Mouse (Mus musculus) midbrain, embryonic 15.5 days (tissue): ENCODE data around the gene Armh2. TPM values are rescaled to one million over a fixed set of nuclear protein-coding genes. Genes with fewer than 3 reads are reported as not detected.
"Not testable (repeated sequence)": the region's sequence is repeated elsewhere in the genome, so short reads cannot be mapped to it uniquely, and the experiment has no call there.

Source experiments
- ATAC-seq: fragments of 200-750 bp; cut with Nextera tagmentation; replicated peaks from 2 replicates; pipeline ENCODE4 v1.8.0; 2017; ENCODE audit warnings: moderate TSS enrichment
- H3K27ac ChIP-seq: fragments of 300-500 bp; sonication (generic); 2 replicates; pipeline ENCODE4 v1.5.1; 2015; ENCODE audit warnings: mild to moderate bottlenecking, inconsistent platforms
- H3K27me3 ChIP-seq: fragments of 300-500 bp; sonication (generic); replicated peaks from 2 replicates; pipeline ENCODE4 v1.6.1; 2015; ENCODE audit warnings: inconsistent platforms
- H3K36me3 ChIP-seq: fragments of 300-500 bp; sonication (generic); replicated peaks from 2 replicates; pipeline ENCODE4 v1.6.1; 2015; ENCODE audit warnings: inconsistent platforms
- H3K4me1 ChIP-seq: fragments of 300-500 bp; sonication (generic); 2 replicates; pipeline ENCODE4 v1.6.1; 2015; ENCODE audit warnings: inconsistent platforms
- H3K4me2 ChIP-seq: fragments of 300-500 bp; sonication (generic); 2 replicates; pipeline ENCODE4 v1.6.1; 2015; ENCODE audit warnings: inconsistent platforms, mild to moderate bottlenecking, moderate library complexity
- H3K4me3 ChIP-seq: fragments of 300-500 bp; sonication (generic); 2 replicates; pipeline ENCODE4 v1.5.1; 2015; ENCODE audit warnings: mild to moderate bottlenecking, inconsistent platforms
- H3K9ac ChIP-seq: fragments of 300-500 bp; sonication (generic); 2 replicates; pipeline ENCODE4 v1.6.1; 2015; ENCODE audit warnings: mild to moderate bottlenecking, inconsistent platforms
- H3K9me3 ChIP-seq: fragments of 300-500 bp; sonication (generic); 2 replicates; pipeline ENCODE4 v1.6.1; 2016; ENCODE audit warnings: inconsistent platforms
- WGBS: fragments of 180-500 bp; shearing (Covaris S2); methylation state at CpG from one replicate; pipeline ENCODE4 v1.1.7; 2015; ENCODE audit warnings: mixed read lengths; 5-methylcytosine and 5-hydroxymethylcytosine counted together
- polyA plus RNA-seq: library from polyadenylated mRNA; unstranded; fragments of >200 nt; fragmentation: Nextera tagmentation; extraction: Ambion mirVana; gene quantifications from 2 replicates; pipeline ENCODE4 v1.2.1, GENCODE M21; 2015

The Armh2 gene
- polyA plus RNA-seq, 1 experiment from 2014 or later = 0.19 TPM

- Histone ChIP-seq H3K27ac (no peak overlapping the region), H3K9ac (no peak overlapping the region), H3K9me3 (no peaks in the 10 kb centered on the region), H3K4me2 (peak overlapping the region; percentile 63; the same call in 1 of the 2 replicates), H3K27me3 (no peaks in the 10 kb centered on the region), H3K4me3 (0 out of 2 replicates have a peak overlapping the region, but pooled peaks have one; percentile 88), H3K4me1 (peaks cover 5% of the 10 kb centered on the region), H3K36me3 (no peaks in the 10 kb centered on the region)
- 68% methylated on average over 5 of the region's 5 CpGs for WGBS
- no peak for ATAC-seq
Observed at GRCm38 (mm10) chr13:24760351-24760870, 19.4 kb downstream of the Armh2 start.

- ATAC-seq = no peak
- Histone ChIP-seq H3K36me3 (no peaks in the 10 kb centered on the region), H3K4me3 (peak overlapping the region; percentile 88), H3K27ac (no peak overlapping the region), H3K9ac (0 out of 2 replicates have a peak overlapping the region, but pooled peaks have one; percentile 21), H3K27me3 (no peaks in the 10 kb centered on the region), H3K4me1 (peaks cover 5% of the 10 kb centered on the region), H3K9me3 (no peaks in the 10 kb centered on the region), H3K4me2 (peak overlapping the region; percentile 63)
- 7% methylated on average over 10 of the region's 10 CpGs for WGBS
Observed at GRCm38 (mm10) chr13:24761083-24761402, 20.0 kb downstream of the Armh2 start.

DNA sequence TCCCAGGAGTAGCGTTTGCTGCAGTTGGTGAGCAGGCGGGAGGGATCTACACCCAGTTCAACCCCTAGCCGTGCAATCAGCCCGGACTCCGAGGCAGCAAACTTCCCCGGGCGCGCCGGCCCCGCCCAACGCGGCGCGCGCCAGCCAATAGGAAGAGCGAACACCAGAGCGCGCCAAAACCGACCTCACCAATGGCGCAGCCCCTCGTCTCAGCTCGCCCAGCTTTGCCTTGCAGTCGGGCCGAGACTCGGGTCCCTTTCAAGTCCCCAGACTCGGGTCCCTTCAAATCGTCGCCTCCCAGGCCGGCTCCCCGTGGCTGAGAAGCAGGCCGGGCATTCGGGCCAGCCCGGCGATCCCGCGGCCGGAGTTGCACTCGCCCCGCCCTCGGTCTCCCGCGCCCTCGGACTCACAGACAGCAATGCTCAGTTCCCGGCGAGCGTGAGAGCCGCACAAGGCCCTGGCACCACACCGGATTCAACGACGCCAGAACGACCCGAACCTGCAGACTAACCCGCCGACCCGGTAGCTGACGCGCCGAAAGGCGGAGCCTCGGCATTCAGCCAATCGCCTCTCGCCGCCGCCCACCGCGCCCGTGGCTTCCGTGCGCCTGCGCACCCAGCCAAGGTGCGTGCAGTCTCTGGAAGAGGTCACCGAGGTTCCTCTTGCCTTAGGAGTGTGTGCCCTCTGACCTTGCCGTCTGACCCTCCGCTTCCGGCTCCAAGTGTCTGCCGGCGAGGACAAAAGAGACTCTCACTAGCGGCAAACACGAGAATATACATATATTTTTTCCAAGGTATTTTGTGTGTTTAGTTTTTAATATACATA is 20.6 kb downstream of the Armh2 start, which contains the start of gene Gmnn:
Gene Gmnn, minus strand, starts transcription at position 521 of the 825 bp plus-strand sequence.
- peak; percentile 98 for ATAC-seq
- H3K27me3 ChIP-seq = no peaks in the 10 kb centered on the region
- WGBS = under 1% methylated on average over 78 of the region's 79 CpGs
- H3K27ac ChIP-seq = peak within 1 kb of the TSS; percentile 65
- peak within 1 kb of the TSS; percentile 63 for H3K4me2 ChIP-seq
- peaks cover 5% of the 10 kb centered on the region for H3K4me1 ChIP-seq
- peak within 1 kb of the TSS; percentile 88 for H3K4me3 ChIP-seq
- H3K9ac ChIP-seq = peak within 1 kb of the TSS; percentile 52
- no peaks in the 10 kb centered on the region for H3K36me3 ChIP-seq
- no peaks in the 10 kb centered on the region for H3K9me3 ChIP-seq

DNA sequence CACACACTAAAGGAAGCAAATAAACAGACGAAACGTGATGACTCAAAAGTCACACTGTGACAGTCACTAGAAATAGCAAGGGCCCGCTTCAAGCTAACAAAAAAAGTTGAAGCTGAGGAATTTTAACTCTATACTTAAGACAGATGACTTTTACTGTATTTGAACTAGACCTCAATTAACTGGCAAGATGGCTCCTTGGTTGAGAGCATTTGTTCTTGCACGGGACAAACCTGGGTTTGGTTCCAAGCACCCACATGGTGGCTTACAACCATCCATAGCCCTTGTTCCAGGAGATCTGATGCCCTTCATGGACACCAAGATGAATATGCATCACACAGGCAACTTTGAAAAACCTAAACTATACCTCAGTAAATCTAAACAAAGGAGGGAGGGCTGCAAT is 21.2 kb downstream of the Armh2 start:
- ATAC-seq = no peak; the same call in 1 of the 2 replicates
- H3K9ac ChIP-seq = 0 out of 2 replicates have a peak overlapping the region, but pooled peaks have one; percentile 52
- 41% methylated on average over 4 of the region's 4 CpGs for WGBS

GRCm38 (mm10) chr13:24767809-24768208 is 26.8 kb downstream of the Armh2 start:
- not testable (repeated sequence) for ATAC-seq, H3K9me3 ChIP-seq, H3K4me2 ChIP-seq, H3K9ac ChIP-seq, H3K27me3 ChIP-seq, H3K27ac ChIP-seq, H3K36me3 ChIP-seq, H3K4me1 ChIP-seq, H3K4me3 ChIP-seq
- WGBS = 75% methylated on average over 4 of the region's 4 CpGs

More for the DNA sequence above, 21.2 kb downstream of the Armh2 start:
- Histone ChIP-seq H3K27ac (no peak overlapping the region), H3K27me3 (no peaks in the 10 kb centered on the region), H3K4me2 (peak overlapping the region; percentile 63), H3K9me3 (no peaks in the 10 kb centered on the region), H3K4me3 (peak overlapping the region; percentile 88), H3K4me1 (peaks cover 5% of the 10 kb centered on the region), H3K36me3 (no peaks in the 10 kb centered on the region)

GRCm38 (mm10) chr13:24771482-24771881 is 30.4 kb downstream of the Armh2 start:
- H3K4me1 ChIP-seq, H3K4me3 ChIP-seq, H3K4me2 ChIP-seq, H3K27me3 ChIP-seq, H3K36me3 ChIP-seq, H3K9me3 ChIP-seq, H3K9ac ChIP-seq, ATAC-seq, H3K27ac ChIP-seq: not testable (repeated sequence)
- WGBS = 95% methylated on average over 10 of the region's 10 CpGs

DNA sequence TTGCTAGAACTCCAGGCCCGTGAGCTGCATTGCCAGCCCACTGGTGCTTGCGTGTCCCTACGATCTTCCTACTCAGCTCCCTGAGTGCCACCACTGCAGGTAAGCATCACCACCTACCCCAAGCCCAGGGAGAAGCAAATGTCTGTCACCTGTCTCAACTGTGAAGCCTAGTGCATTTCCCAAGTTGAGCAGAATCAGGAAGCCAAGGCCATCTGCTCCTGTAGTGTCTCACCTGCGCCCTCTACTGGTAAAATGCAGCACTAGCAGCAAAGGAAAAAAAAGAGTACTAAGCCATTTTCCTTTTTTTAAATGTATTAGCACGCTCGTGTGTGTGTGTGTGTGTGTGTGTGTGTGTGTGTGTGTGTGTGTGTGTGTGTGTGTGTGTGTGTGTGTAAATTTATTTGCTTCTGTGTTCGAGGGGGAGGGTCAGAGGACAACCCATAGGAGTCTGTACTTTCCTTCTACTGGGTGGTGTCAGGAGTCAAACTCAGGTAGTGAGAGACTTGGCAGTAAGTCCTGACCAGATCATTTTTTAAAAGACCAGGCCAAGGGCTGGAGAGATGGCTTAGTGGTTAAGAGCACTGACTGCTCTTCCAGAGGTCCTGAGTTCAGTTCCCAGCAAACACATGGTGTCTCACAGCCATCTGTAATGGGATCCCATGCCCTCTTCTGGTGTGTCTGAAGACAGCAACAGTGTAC is 35.3 kb downstream of the Armh2 start:
- no peak overlapping the region for H3K4me2 ChIP-seq
- no peak overlapping the region for H3K27ac ChIP-seq
- H3K36me3 ChIP-seq = no peaks in the 10 kb centered on the region
- no peaks in the 10 kb centered on the region for H3K27me3 ChIP-seq
- H3K9ac ChIP-seq = no peak overlapping the region
- ATAC-seq = no peak
- H3K9me3 ChIP-seq = no peaks in the 10 kb centered on the region
- 46% methylated on average over 7 of the region's 7 CpGs for WGBS
- H3K4me1 ChIP-seq = no peaks in the 10 kb centered on the region
- H3K4me3 ChIP-seq = no peak overlapping the region

DNA sequence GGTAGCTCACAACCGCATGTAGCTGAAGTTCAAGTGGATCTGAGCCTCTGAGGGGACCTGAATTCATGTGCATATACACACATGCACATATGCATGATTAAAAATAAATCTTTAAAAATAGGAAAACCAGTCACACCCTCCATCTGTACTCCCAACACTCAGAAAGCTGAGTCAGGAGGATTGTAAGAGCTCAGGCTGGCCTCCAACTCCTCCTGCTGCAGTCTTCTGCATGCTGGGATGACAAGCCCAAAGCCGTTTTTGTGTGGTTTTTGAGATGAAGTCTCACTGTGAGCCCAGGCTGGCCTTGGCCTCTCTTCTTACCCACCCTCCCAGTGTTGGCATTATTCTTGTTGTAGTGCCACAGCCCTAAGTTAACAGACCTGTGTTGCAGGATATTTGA is 37.0 kb downstream of the Armh2 start:
- Histone ChIP-seq H3K4me2 (no peak overlapping the region), H3K4me1 (no peaks in the 10 kb centered on the region), H3K4me3 (no peak overlapping the region), H3K9ac (no peak overlapping the region), H3K36me3 (no peaks in the 10 kb centered on the region), H3K27me3 (no peaks in the 10 kb centered on the region), H3K9me3 (no peaks in the 10 kb centered on the region), H3K27ac (no peak overlapping the region)
- no peak for ATAC-seq
- WGBS = 89% methylated on average over 2 of the region's 2 CpGs

- H3K4me3 ChIP-seq = no peak overlapping the region
- H3K27me3 ChIP-seq = no peaks in the 10 kb centered on the region
- 89% methylated on average over 8 of the region's 8 CpGs for WGBS
- no peaks in the 10 kb centered on the region for H3K4me1 ChIP-seq
- H3K9ac ChIP-seq = no peak overlapping the region
- H3K36me3 ChIP-seq = no peaks in the 10 kb centered on the region
- H3K9me3 ChIP-seq = no peaks in the 10 kb centered on the region
- H3K4me2 ChIP-seq = no peak overlapping the region
- no peak for ATAC-seq
- H3K27ac ChIP-seq = no peak overlapping the region
Observed at GRCm38 (mm10) chr13:24778706-24779380, 37.8 kb downstream of the Armh2 start.

GRCm38 (mm10) chr13:24781916-24782315 is 40.9 kb downstream of the Armh2 start:
- no peak for ATAC-seq
- no peaks in the 10 kb centered on the region for H3K36me3 ChIP-seq
- H3K4me1 ChIP-seq = no peaks in the 10 kb centered on the region
- H3K4me2 ChIP-seq = no peak overlapping the region
- no peak overlapping the region for H3K4me3 ChIP-seq
- 55% methylated on average over 5 of the region's 5 CpGs for WGBS
- no peak overlapping the region for H3K9ac ChIP-seq
- no peaks in the 10 kb centered on the region for H3K9me3 ChIP-seq
- H3K27ac ChIP-seq = no peak overlapping the region
- H3K27me3 ChIP-seq = no peaks in the 10 kb centered on the region

DNA sequence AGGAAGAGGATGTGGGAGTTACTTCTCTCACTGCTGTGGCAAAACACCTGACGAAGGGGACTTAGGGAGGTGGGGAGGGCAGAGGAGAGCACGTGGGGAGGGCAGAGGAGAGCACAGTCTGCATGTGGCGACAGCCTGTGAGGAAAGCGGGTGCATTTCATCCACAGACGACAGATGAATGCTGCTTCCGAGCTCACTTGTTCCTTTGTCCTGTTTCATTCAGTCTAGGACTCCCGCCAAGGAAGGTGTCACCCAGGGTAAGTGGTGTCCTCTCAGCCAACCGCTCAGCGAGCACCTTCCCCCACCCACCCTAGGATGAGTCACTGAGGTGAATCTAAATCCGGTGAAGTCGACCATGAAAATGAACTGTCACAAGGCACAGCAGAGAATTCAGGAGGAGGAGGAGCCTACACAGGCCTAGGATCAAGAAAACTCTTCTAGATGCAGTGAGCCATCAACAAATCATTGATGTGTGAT is 45.0 kb downstream of the Armh2 start:
- H3K9me3 ChIP-seq = no peaks in the 10 kb centered on the region
- H3K27ac ChIP-seq = no peak overlapping the region
- H3K9ac ChIP-seq = no peak overlapping the region
- H3K36me3 ChIP-seq = no peaks in the 10 kb centered on the region
- no peak overlapping the region for H3K4me2 ChIP-seq
- H3K4me1 ChIP-seq = no peaks in the 10 kb centered on the region
- H3K4me3 ChIP-seq = no peak overlapping the region
- 37% methylated on average over 11 of the region's 11 CpGs for WGBS
- no peaks in the 10 kb centered on the region for H3K27me3 ChIP-seq
- ATAC-seq = no peak; the same call in 1 of the 2 replicates

GRCm38 (mm10) chr13:24787477-24787876 is 46.4 kb downstream of the Armh2 start:
- Histone ChIP-seq H3K4me3 (no peak overlapping the region), H3K9ac (no peak overlapping the region), H3K4me1 (no peaks in the 10 kb centered on the region), H3K36me3 (no peaks in the 10 kb centered on the region), H3K9me3 (no peaks in the 10 kb centered on the region), H3K4me2 (no peak overlapping the region), H3K27me3 (no peaks in the 10 kb centered on the region), H3K27ac (no peak overlapping the region)
- ATAC-seq = no peak
- WGBS = 88% methylated on average over 5 of the region's 5 CpGs
